Mouse (Mus musculus) mesoderm, embryonic 11.5 days (tissue): ENCODE data around the gene Serpinb5.
"Not testable (repeated sequence)": the region's sequence is repeated elsewhere in the genome, so short reads cannot be mapped to it uniquely, and the experiment has no call there.

Experiments used
- DNase-seq: peaks from one replicate; pipeline ENCODE4 v3.0.0-alpha.2; 2012; ENCODE audit warnings: low read depth, low spot score

The Serpinb5 gene

GRCm38 (mm10) chr1:106860847-106861246 is at the start of gene Serpinb5:
Gene Serpinb5, plus strand, starts transcription at chr1:106861173.
- DNase-seq = no peak

- no peak for DNase-seq
These were observed 46.1 kb upstream of the Serpinb5 start for GRCm38 (mm10) chr1:106814864-106815263.

GRCm38 (mm10) chr1:106815265-106815664 is 45.7 kb upstream of the Serpinb5 start:
- no peak for DNase-seq

- DNase-seq = no peak
These were observed 44.2 kb upstream of the Serpinb5 start for GRCm38 (mm10) chr1:106816766-106817165.

- peak; percentile 25 for DNase-seq
These were observed 42.6 kb upstream of the Serpinb5 start for GRCm38 (mm10) chr1:106818323-106818722.

GRCm38 (mm10) chr1:106822297-106822696 is 38.7 kb upstream of the Serpinb5 start:
- DNase-seq = no peak

GRCm38 (mm10) chr1:106828784-106829183 is 32.2 kb upstream of the Serpinb5 start:
- no peak for DNase-seq

- DNase-seq = no peak
These were observed 4.6 kb downstream of the Serpinb5 start for GRCm38 (mm10) chr1:106865543-106865942.

GRCm38 (mm10) chr1:106866029-106866428 is 5.1 kb downstream of the Serpinb5 start:
- DNase-seq = no peak

- DNase-seq = no peak
These were observed 5.8 kb downstream of the Serpinb5 start for GRCm38 (mm10) chr1:106866768-106867167.

- DNase-seq = no peak
These were observed 9.0 kb downstream of the Serpinb5 start for GRCm38 (mm10) chr1:106869986-106870385.

GRCm38 (mm10) chr1:106875193-106875886 is 14.4 kb downstream of the Serpinb5 start:
- DNase-seq = no peak

GRCm38 (mm10) chr1:106876147-106876546 is 15.2 kb downstream of the Serpinb5 start:
- DNase-seq = no peak

GRCm38 (mm10) chr1:106882723-106883122 is 21.8 kb downstream of the Serpinb5 start:
- DNase-seq = no peak

GRCm38 (mm10) chr1:106883369-106883768 is 22.4 kb downstream of the Serpinb5 start:
- DNase-seq = no peak

GRCm38 (mm10) chr1:106883812-106884211 is 22.8 kb downstream of the Serpinb5 start:
- DNase-seq = peak; percentile 21

GRCm38 (mm10) chr1:106895142-106895541 is 34.2 kb downstream of the Serpinb5 start:
- not testable (repeated sequence) for DNase-seq

- DNase-seq = peak; percentile 47
These were observed 40.4 kb downstream of the Serpinb5 start for GRCm38 (mm10) chr1:106901406-106901805.

- no peak for DNase-seq
These were observed 71.0 kb downstream of the Serpinb5 start for GRCm38 (mm10) chr1:106931954-106932353.
